Mouse (Mus musculus): ENCODE measurements around the gene Eif4e1b. TPM values are rescaled to one million over a fixed set of nuclear protein-coding genes. Genes with fewer than 3 reads are reported as not detected.

The Eif4e1b gene
- polyA plus RNA-seq, 1 experiment, result not detected

DNA sequence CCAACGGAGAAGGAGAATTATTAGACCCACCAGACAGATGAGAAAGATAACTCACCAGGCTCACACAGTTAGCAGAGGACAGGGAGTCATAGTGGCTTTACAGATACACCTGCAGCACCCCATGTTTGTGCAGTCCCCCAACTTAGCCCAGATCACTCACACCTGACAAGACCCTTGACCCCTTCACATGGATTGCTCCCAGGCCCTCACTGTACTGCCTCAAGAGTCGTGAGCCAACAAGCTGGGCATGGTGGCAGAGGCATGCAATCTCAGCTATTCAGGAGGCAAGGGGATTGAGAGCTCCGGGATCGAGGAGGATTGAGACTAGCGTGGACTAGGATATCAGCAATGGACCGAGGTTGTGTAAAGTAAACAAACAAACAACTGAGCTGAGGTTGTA is 30.1 kb upstream of the Eif4e1b start:
- no peaks in the 10 kb centered on the region for H3K36me3 ChIP-seq (ENCODE audit: control insufficient read depth, insufficient read depth, low read length)
- no peak for DNase-seq
- peaks cover 7% of the 10 kb centered on the region; the same call in 1 of the 2 replicates for H3K27me3 ChIP-seq (ENCODE audit: control insufficient read depth, insufficient read depth, low read length)
- no peak overlapping the region for H3K4me3 ChIP-seq (ENCODE audit: control insufficient read depth, insufficient read depth, low read length)
- no peak for TF ChIP-seq CTCF (IDR thresholded peaks at IDR 0.05; ENCODE audit: borderline replicate concordance, control insufficient read depth, extremely low read depth, insufficient read depth, low read length, poor library complexity)
- H3K27ac ChIP-seq (ENCODE audit: control insufficient read depth, insufficient read depth, low read length), result no peak overlapping the region
- peaks cover 12% of the 10 kb centered on the region for H3K4me1 ChIP-seq (replicated peaks; ENCODE audit: control insufficient read depth, insufficient read depth, low read length)
- 74% methylated on average over 6 of the region's 6 CpGs for WGBS

DNA sequence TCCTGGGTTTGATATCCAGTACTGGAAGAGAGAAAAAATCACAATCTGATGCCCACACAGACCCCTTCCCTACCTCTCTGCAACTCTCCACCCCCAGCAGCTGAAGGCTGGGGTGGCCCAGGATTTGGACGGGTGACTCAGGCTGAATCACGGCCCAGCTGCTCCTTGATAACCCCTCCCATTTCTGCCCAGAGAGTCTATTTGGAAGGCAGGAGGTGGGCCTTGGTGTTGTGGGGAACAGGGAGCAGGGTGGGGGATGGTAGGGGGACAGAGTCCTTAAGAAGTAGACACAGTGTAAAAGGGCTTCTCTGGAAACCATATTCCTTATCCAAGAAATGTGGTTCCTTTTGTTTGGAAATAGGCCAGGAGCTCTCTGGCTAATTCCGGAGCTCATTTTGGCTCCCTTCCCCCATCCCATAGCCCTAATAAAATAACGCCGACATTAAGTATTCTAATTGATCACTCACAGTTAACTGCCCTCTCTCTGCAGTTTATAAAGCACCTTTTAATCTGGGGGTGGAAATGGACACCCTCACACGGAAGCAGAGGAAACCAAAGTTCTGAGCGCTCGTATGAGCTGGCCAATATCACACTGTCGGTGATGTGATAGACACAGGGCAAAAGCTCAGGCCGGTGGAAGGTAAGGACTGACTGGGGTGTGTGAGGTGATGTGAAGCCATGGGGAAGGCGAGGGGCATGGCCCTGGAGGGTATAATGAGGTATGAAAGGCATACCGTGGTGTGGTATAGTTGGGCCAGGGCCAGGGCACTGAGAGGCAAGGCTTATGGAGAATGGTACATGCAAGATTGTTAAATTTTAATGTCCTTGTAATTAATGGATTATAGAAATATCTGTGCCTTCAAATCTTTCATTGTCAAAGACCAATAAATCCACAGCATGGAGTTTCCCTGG is 29.4 kb upstream of the Eif4e1b start:
- WGBS, result 50% methylated on average over 12 of the region's 12 CpGs
- Histone ChIP-seq H3K4me3 (ENCODE audit: control insufficient read depth, insufficient read depth, low read length) (no peak overlapping the region), H3K27ac (ENCODE audit: control insufficient read depth, insufficient read depth, low read length) (no peak overlapping the region), H3K36me3 (ENCODE audit: control insufficient read depth, insufficient read depth, low read length) (no peaks in the 10 kb centered on the region), H3K4me1 (replicated peaks; ENCODE audit: control insufficient read depth, insufficient read depth, low read length) (peaks cover 12% of the 10 kb centered on the region), H3K27me3 (ENCODE audit: control insufficient read depth, insufficient read depth, low read length) (peaks cover 6% of the 10 kb centered on the region; the same call in 1 of the 2 replicates)
- TF ChIP-seq POLR2A (IDR thresholded peaks at IDR 0.05; ENCODE audit: control insufficient read depth, extremely low read depth, insufficient read depth, low read length, poor library complexity) (no peak), CTCF (IDR thresholded peaks at IDR 0.05; ENCODE audit: borderline replicate concordance, control insufficient read depth, extremely low read depth, insufficient read depth, low read length, poor library complexity) (no peak)
- DNase-seq, result no peak

DNA sequence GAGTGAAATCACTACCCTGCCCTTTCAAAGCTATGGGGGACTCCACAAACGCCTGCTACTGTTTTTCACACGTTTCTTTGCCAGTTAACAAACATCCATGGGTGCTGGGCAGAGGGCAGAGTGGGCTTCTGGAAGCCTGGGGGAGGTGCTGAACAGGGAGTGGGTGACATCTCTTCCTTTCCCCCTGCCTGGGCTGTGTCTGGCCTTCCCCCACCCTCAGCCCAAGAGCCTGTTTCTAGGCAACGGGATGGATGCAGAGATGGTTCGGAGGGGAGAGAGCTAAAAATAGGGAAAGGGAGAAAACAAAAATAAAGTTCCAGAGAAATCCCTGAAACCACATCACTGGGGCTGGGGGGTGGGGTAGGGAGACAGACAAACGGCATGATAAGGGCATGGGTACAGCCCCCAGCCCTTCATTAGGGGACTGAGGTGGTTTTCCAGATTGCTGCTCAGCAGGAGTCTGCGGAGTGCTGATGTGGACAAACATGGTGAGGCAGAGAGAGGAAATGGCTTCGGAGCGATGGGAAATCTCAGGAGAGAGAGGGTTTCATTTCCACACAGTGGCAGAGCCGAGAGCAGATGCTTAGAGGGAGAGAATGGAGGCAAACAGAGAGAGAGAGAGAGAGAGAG is 28.5 kb upstream of the Eif4e1b start:
- DNase-seq, result no peak
- H3K36me3 ChIP-seq (ENCODE audit: control insufficient read depth, insufficient read depth, low read length), result no peaks in the 10 kb centered on the region
- H3K4me1 ChIP-seq (replicated peaks; ENCODE audit: control insufficient read depth, insufficient read depth, low read length), result peaks cover 6% of the 10 kb centered on the region
- TF ChIP-seq CTCF (IDR thresholded peaks at IDR 0.05; ENCODE audit: borderline replicate concordance, control insufficient read depth, extremely low read depth, insufficient read depth, low read length, poor library complexity) (no peak), POLR2A (IDR thresholded peaks at IDR 0.05; ENCODE audit: control insufficient read depth, extremely low read depth, insufficient read depth, low read length, poor library complexity) (no peak)
- no peak overlapping the region for H3K27ac ChIP-seq (ENCODE audit: control insufficient read depth, insufficient read depth, low read length)
- H3K4me3 ChIP-seq (ENCODE audit: control insufficient read depth, insufficient read depth, low read length), result no peak overlapping the region
- peaks cover 2% of the 10 kb centered on the region; the same call in 1 of the 2 replicates for H3K27me3 ChIP-seq (ENCODE audit: control insufficient read depth, insufficient read depth, low read length)
- 36% methylated on average over 9 of the region's 9 CpGs for WGBS

DNA sequence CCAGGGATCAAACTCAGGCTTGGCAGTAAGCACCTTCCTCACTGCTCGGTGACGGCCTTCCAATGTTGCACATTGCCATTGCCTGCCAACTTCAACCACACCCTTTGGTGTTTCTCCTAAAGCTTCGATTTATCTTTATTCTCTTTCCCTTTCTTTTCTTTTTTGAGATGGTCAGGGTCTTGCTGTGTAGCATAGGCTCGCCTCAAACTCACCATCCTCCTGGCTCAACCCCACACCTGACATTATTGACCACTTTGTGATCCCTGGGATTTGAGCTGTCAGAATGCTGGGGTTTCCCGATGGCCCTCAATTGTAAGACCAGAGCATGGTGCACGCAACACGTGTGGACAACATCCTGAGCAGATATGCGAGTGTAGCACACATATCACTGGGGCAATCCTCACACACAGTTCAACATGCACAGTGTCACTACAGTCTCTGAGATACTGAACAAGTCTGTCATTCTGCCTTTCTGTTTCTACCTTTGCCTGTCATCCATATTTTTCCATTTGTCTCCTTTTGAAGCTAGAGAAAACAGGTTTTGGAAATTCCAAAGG is 27.6 kb upstream of the Eif4e1b start:
- H3K27me3 ChIP-seq (ENCODE audit: control insufficient read depth, insufficient read depth, low read length), result no peaks in the 10 kb centered on the region
- H3K4me3 ChIP-seq (ENCODE audit: control insufficient read depth, insufficient read depth, low read length), result no peak overlapping the region
- 89% methylated on average over 8 of the region's 8 CpGs for WGBS
- TF ChIP-seq CTCF (IDR thresholded peaks at IDR 0.05; ENCODE audit: borderline replicate concordance, control insufficient read depth, extremely low read depth, insufficient read depth, low read length, poor library complexity) (no peak), POLR2A (IDR thresholded peaks at IDR 0.05; ENCODE audit: control insufficient read depth, extremely low read depth, insufficient read depth, low read length, poor library complexity) (no peak)
- peaks cover 6% of the 10 kb centered on the region for H3K4me1 ChIP-seq (replicated peaks; ENCODE audit: control insufficient read depth, insufficient read depth, low read length)
- no peaks in the 10 kb centered on the region for H3K36me3 ChIP-seq (ENCODE audit: control insufficient read depth, insufficient read depth, low read length)
- no peak overlapping the region for H3K27ac ChIP-seq (ENCODE audit: control insufficient read depth, insufficient read depth, low read length)
- no peak for DNase-seq

DNA sequence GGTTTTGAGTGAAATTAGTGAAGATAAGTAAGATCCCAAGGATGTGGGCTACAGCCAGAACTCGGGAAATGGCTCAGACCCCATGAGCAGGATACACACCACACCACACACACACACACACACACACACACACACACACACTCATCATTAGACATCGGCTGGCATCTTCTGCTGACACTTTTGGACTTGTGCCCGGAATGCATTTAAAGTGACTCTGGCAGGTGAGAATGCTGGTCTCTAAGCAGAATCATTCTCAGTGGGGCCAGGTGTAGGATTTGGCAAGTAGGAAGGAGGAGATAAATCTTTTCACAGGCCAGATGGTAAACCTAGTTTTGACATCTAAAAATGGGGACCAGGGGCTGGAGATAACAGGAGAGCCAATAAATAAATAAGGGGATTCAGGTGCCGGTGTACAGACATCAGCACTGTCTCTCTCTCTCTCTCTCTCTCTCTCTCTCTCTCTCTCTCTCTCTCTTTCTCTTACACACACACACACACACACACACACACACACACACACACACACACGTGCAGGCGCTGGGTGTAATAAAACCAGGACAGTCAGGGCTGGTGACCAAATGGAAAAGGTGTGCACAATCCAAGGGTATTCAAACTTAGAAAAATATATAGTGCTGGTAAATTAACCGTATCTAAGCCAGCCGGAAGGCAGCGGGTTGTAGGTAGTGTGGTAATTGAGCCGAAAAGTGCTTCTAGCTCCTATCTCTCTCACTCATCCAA is 26.5 kb upstream of the Eif4e1b start:
- no peaks in the 10 kb centered on the region for H3K36me3 ChIP-seq (ENCODE audit: control insufficient read depth, insufficient read depth, low read length)
- no peak for DNase-seq
- no peak overlapping the region for H3K4me3 ChIP-seq (ENCODE audit: control insufficient read depth, insufficient read depth, low read length)
- no peak for TF ChIP-seq CTCF (IDR thresholded peaks at IDR 0.05; ENCODE audit: borderline replicate concordance, control insufficient read depth, extremely low read depth, insufficient read depth, low read length, poor library complexity)
- TF ChIP-seq POLR2A (IDR thresholded peaks at IDR 0.05; ENCODE audit: control insufficient read depth, extremely low read depth, insufficient read depth, low read length, poor library complexity), result no peak
- peaks cover 6% of the 10 kb centered on the region for H3K4me1 ChIP-seq (replicated peaks; ENCODE audit: control insufficient read depth, insufficient read depth, low read length)
- H3K27ac ChIP-seq (ENCODE audit: control insufficient read depth, insufficient read depth, low read length), result no peak overlapping the region
- WGBS, result 64% methylated on average over 10 of the region's 10 CpGs
- H3K27me3 ChIP-seq (ENCODE audit: control insufficient read depth, insufficient read depth, low read length), result no peaks in the 10 kb centered on the region
